Mouse (Mus musculus): ENCODE results near the gene Plin2. TPM values are rescaled to one million over a fixed set of nuclear protein-coding genes. Genes with fewer than 3 reads are reported as not detected.

Gene Plin2
- 129 and 134 TPM in 2 replicates for polyA plus RNA-seq (2016; fragmentation: Nextera tagmentation; extraction: Ambion mirVana)

DNA sequence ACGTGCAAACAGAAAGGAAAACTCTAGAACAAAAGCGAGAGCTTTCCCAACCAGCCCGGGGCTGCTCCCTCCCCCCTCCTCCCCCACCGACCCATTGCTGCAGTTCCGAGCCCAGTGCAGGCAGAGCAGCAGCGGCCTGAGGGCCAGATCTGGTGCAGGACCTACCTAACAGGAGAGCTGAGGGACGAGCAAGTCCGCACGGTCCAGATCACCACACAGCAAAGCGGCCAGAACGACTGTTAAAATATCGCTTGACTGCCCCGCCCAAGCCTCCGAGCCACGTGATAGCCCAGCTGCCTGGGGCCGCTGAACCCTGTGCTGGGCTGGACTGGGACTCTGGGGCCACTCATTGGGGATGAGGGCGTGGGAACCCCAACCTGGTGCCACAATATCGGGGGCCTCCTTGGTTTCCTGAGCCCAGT is at the start of gene Plin2:
Gene Plin2, minus strand, starts transcription at position 281 of the 422 bp plus-strand sequence.
- WGBS (ENCODE audit: insufficient replicate concordance) = under 1% methylated on average over 18 of the region's 18 CpGs
- ATAC-seq = peak; percentile 84
- H3K36me3 ChIP-seq = peaks cover 36% of the 10 kb centered on the region
- no peaks in the 10 kb centered on the region for H3K27me3 ChIP-seq (replicated peaks)
- H3K4me3 ChIP-seq = peak within 1 kb of the TSS; percentile 95
- no peaks in the 10 kb centered on the region for H3K9me3 ChIP-seq (replicated peaks)
- peak within 1 kb of the TSS; percentile 94 for H3K27ac ChIP-seq
- H3K9ac ChIP-seq = peak within 1 kb of the TSS; percentile 91
- peak within 1 kb of the TSS; percentile 85 for H3K4me2 ChIP-seq
- peaks cover 90% of the 10 kb centered on the region for H3K4me1 ChIP-seq

DNA sequence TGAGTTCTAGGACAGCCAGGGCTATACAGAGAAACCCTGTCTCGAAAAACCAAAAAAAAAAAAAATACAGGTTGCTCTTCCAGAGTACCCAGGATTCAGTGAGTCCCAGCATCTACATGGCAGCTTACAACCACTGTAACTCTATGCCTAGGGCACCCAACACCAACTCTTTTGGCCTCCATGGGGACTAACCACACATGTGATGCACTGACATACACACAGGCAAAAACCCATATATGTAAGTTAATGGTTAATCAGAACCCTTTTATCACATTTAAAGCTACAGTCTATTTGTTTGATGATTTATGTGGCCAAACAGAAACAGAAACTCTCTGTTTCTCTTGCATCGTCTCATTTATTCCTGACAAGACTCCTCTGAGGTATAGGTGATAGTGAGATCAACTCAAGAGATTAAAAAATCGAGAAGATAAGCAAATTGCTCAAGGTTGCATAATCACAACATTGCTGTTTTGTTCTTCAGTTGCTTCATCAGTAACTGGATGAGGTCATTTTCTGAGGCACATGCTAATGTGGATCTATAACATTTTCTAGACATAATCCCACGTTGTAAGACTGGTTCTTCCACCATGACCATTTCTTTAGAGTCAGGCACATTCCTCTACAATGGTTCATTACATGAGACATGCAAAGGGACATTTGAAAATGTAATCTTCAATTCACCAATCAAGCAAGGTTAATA is 49.2 kb upstream of the Plin2 start:
- no peak for ATAC-seq

DNA sequence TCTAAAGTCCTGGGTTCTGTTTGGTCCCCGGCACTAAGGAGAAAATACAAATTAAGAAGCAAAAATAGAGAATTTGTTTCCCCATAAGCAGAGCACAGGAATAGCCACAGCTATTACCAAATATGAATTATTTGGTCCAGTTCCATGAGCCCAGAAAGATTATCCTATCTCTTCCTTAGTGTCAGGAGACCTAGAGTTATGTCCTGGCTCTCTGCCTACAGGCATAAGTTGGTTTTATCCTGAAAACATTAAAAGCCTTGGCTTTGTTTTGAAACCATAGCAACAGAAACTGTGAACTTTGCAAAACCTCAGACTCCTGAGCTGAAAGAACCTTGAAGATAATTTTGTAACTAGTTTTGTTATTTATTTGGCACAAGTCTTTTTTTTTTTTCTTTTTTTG is 47.3 kb upstream of the Plin2 start:
- Histone ChIP-seq H3K9ac (no peak overlapping the region), H3K4me1 (no peaks in the 10 kb centered on the region), H3K27me3 (replicated peaks) (no peaks in the 10 kb centered on the region), H3K27ac (no peak overlapping the region), H3K9me3 (replicated peaks) (no peaks in the 10 kb centered on the region), H3K4me3 (no peak overlapping the region), H3K4me2 (no peak overlapping the region), H3K36me3 (no peaks in the 10 kb centered on the region)
- no peak for ATAC-seq
- 73% methylated on average over 1 of the region's 1 CpGs for WGBS (ENCODE audit: insufficient replicate concordance)

More for the DNA sequence above, 49.2 kb upstream of the Plin2 start:
- H3K9me3 ChIP-seq (replicated peaks) = no peaks in the 10 kb centered on the region
- no peak overlapping the region for H3K27ac ChIP-seq
- H3K9ac ChIP-seq = no peak overlapping the region
- 55% methylated on average over 4 of the region's 4 CpGs for WGBS (ENCODE audit: insufficient replicate concordance)
- no peaks in the 10 kb centered on the region for H3K27me3 ChIP-seq (replicated peaks)
- no peaks in the 10 kb centered on the region for H3K4me1 ChIP-seq
- H3K4me3 ChIP-seq = no peak overlapping the region
- no peak overlapping the region for H3K4me2 ChIP-seq
- no peaks in the 10 kb centered on the region for H3K36me3 ChIP-seq

DNA sequence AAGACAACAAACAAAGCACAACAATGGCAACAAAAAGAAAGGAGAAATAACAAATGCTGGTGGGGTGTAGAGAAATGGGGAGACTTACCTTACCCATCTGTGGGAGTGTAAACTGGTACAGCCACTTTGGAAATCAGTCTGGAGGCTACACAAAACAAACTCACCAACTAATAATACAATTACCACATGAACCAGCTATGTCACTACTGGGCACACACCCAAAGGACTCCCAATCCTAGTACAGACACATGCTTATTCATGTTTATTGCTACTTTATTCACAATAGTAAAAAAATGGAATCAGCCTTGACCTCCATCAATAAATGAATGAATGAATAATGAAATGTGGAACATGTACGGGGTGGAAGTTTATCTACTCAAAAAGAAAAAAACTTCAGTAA is 45.5 kb upstream of the Plin2 start:
- H3K9me3 ChIP-seq (replicated peaks) = no peaks in the 10 kb centered on the region
- no peaks in the 10 kb centered on the region for H3K27me3 ChIP-seq (replicated peaks)
- H3K4me2 ChIP-seq = no peak overlapping the region
- H3K4me1 ChIP-seq = no peaks in the 10 kb centered on the region
- H3K4me3 ChIP-seq = no peak overlapping the region
- no peak for ATAC-seq
- 67% methylated on average over 1 of the region's 1 CpGs for WGBS (ENCODE audit: insufficient replicate concordance)
- H3K9ac ChIP-seq = no peak overlapping the region
- no peak overlapping the region for H3K27ac ChIP-seq
- no peaks in the 10 kb centered on the region for H3K36me3 ChIP-seq

DNA sequence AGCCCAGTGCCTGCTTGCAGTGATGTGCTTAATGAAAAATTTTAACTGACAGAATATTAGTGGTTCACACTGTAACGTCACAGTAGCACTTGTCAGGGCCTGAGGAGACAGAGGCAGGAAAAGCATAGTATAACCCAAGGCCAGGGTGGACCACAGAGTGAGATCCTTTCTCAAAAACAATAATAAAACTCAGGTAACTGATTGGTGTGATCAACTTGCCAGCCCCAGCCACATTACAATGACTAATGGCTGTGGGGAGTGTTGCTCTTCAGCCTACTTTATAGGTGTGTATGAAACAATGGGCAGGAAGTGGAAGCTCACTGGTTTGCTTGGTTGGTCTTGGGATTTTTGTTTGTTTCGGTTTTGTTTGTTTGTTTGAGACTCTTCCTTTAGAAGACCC is 43.7 kb upstream of the Plin2 start:
- Histone ChIP-seq H3K4me1 (no peaks in the 10 kb centered on the region), H3K4me2 (no peak overlapping the region), H3K27ac (no peak overlapping the region), H3K4me3 (no peak overlapping the region), H3K27me3 (replicated peaks) (no peaks in the 10 kb centered on the region), H3K36me3 (no peaks in the 10 kb centered on the region), H3K9ac (no peak overlapping the region), H3K9me3 (replicated peaks) (no peaks in the 10 kb centered on the region)
- ATAC-seq = no peak
- 66% methylated on average over 2 of the region's 2 CpGs for WGBS (ENCODE audit: insufficient replicate concordance)

DNA sequence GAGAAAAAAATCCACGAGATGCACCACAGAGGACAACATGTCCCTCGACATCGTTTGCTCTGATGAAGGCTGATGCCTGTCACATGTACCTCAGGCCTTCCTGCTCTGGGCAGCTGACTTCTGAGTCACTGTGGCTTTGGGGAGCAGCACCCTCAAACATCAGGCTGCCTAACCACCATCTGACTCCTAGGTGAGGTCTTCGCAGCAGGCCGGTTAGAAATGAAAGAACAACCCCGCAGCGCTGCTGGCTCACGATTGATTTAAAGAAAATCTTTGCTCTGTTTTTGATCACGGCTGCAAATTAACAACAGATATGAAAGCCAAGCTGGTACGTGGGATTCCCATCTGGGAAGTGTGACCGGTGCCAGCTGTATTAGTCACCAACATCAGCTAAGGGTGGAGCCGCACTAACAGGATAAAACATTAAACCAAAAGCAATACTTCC is 42.9 kb upstream of the Plin2 start:
- no peak overlapping the region for H3K9ac ChIP-seq
- H3K4me1 ChIP-seq = no peaks in the 10 kb centered on the region
- no peak overlapping the region for H3K27ac ChIP-seq
- ATAC-seq = no peak
- no peak overlapping the region for H3K4me3 ChIP-seq
- no peak overlapping the region for H3K4me2 ChIP-seq
- no peaks in the 10 kb centered on the region for H3K36me3 ChIP-seq
- 79% methylated on average over 12 of the region's 12 CpGs for WGBS (ENCODE audit: insufficient replicate concordance)
- H3K9me3 ChIP-seq (replicated peaks) = no peaks in the 10 kb centered on the region
- no peaks in the 10 kb centered on the region for H3K27me3 ChIP-seq (replicated peaks)

DNA sequence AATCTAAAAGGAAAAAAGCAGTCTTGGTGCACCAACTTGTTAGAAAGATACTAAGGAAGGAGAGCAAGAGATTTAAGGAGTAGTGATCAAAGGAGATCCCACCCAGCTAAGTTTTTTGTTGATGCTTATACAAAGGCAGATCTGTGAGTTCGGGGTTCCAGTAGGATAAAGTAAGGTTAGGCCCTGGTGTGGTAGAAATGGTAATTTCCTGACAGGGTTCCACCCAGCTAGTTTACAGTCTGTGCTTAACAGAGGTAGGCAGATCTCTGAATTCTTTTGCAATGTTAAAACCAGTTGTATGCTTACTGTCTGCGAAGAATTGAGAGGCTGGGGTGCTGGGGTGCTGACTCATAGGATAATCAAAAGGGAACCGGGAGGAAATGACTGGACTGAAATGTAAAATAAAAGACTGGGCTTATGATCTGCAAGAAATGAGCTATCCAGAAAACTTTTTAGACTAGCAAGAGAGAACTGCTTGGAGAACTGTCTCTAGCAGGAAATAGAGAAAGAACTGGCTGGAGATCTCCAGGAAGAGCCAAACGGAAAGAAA is 40.9 kb upstream of the Plin2 start:
- Histone ChIP-seq H3K4me1 (no peaks in the 10 kb centered on the region), H3K4me3 (no peak overlapping the region), H3K4me2 (no peak overlapping the region), H3K27ac (no peak overlapping the region), H3K27me3 (replicated peaks) (no peaks in the 10 kb centered on the region), H3K9me3 (replicated peaks) (no peaks in the 10 kb centered on the region), H3K9ac (no peak overlapping the region), H3K36me3 (no peaks in the 10 kb centered on the region)
- 63% methylated on average over 4 of the region's 4 CpGs for WGBS (ENCODE audit: insufficient replicate concordance)
- ATAC-seq = no peak

DNA sequence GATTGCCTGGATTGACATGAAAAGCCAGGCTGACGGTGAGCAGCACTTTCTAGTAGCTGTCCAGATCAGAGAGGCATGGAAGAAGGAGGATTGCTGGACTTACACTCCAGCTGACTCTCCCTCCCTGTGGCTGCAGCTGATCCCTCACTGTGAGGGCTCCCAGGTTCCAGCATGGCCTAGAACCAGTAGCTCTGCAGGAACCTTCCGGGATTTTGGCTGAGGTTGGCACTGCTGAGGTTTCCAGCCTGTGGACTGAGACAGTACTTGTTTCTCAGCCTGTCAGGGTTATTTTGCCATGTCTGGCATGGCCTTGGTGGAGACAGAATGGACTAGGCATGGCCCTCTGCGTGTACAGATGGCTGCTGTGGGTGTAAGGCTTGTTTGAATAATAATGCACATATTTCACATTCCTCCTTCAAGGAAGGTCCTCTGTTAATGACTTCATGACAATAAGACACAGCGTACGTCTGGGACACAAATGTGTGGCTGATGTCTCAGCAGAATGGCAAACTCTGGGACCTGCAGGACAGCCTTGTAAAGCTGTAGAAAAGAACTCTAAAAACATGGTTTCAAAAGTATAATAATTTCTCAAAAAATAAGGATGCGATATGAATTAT is 40.3 kb upstream of the Plin2 start:
- ATAC-seq = no peak
- 77% methylated on average over 6 of the region's 6 CpGs for WGBS (ENCODE audit: insufficient replicate concordance)
- Histone ChIP-seq H3K9me3 (replicated peaks) (no peaks in the 10 kb centered on the region), H3K36me3 (no peaks in the 10 kb centered on the region), H3K4me1 (no peaks in the 10 kb centered on the region), H3K27ac (no peak overlapping the region), H3K9ac (no peak overlapping the region), H3K27me3 (replicated peaks) (no peaks in the 10 kb centered on the region), H3K4me2 (no peak overlapping the region), H3K4me3 (no peak overlapping the region)

DNA sequence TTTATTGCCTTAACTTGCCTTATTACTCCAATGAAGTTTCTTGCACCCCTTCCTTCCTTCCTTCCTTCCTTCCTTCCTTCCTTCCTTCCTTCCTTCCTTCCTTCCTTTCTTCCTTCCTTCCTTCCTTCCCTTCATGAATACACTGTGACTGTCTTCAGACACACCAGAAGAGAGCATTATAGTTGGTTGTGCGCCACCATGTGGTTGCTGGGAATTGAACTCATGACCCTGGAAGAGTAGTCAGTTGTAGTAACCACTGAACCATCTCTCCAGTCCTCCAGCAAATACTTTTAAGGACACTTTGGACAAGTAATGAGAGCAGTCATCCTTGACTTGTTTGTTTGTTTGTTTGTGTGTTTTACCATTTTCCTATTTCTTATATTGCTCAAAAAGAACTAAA is 38.9 kb upstream of the Plin2 start:
- Histone ChIP-seq H3K27me3 (replicated peaks) (no peaks in the 10 kb centered on the region), H3K4me1 (no peaks in the 10 kb centered on the region), H3K27ac (no peak overlapping the region), H3K9me3 (replicated peaks) (no peaks in the 10 kb centered on the region), H3K36me3 (no peaks in the 10 kb centered on the region), H3K4me2 (no peak overlapping the region), H3K9ac (no peak overlapping the region), H3K4me3 (no peak overlapping the region)
- no peak for ATAC-seq
- WGBS (ENCODE audit: insufficient replicate concordance) = 42% methylated on average over 1 of the region's 1 CpGs

DNA sequence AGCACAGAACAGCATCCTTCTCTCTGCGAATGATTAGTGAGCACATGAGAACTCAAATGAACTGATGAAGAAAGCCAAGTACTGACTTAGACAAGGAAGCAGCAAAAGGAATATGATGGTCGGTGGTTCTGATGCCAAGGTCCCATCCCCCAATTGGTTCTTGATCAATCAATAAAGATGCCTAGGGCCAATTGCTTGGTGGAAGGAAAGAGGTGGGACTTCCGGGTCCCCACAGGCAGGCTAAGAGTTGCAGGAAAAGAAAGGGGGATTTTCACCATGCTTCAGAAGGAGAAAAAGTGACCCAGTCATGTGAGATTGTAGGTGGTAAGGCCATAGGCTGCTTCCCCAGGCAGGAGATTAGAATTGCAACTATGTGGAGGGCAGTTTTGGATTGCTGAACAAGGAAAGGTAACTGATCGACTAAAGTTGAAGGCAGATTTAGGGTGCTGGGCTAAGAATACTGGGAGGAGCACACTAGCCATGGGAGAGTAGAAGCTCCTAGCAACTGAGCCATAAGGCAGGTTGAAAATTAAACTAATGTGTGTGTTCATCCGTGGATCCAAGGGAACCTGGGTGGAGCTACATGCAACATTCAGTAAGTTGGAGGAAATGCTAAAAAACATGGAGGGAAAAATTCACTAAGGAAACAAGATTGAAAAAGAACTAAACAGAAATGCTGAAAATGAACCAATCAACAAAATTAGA is 29.5 kb upstream of the Plin2 start:
- Histone ChIP-seq H3K36me3 (no peaks in the 10 kb centered on the region), H3K27me3 (replicated peaks) (no peaks in the 10 kb centered on the region), H3K9ac (no peak overlapping the region), H3K27ac (no peak overlapping the region), H3K9me3 (replicated peaks) (no peaks in the 10 kb centered on the region), H3K4me3 (no peak overlapping the region), H3K4me2 (no peak overlapping the region), H3K4me1 (no peaks in the 10 kb centered on the region)
- no peak for ATAC-seq
- 59% methylated on average over 5 of the region's 5 CpGs for WGBS (ENCODE audit: insufficient replicate concordance)

DNA sequence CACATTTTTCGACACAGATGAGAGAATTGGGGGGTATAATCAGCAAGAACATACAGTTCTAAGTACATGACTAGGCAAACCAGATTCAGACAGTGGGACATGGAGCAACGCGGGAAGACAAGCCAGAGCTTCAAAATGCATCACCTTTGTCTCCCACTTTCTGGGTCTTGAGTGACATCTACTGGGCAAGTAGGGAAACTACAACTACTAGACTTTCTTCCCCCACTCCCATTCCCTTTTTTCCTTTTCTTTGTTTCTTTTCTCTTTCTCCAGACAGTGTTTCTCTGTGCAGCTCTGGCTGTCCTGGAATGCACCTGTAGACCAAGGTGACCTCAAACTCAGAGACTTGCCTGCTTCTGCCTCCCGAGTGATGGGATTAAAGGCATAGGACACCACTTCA is 27.0 kb upstream of the Plin2 start:
- Histone ChIP-seq H3K4me1 (no peaks in the 10 kb centered on the region), H3K27ac (no peak overlapping the region), H3K9ac (no peak overlapping the region), H3K4me3 (no peak overlapping the region), H3K27me3 (replicated peaks) (no peaks in the 10 kb centered on the region), H3K4me2 (no peak overlapping the region), H3K9me3 (replicated peaks) (no peaks in the 10 kb centered on the region), H3K36me3 (no peaks in the 10 kb centered on the region)
- 6% methylated on average over 4 of the region's 4 CpGs for WGBS (ENCODE audit: insufficient replicate concordance)
- ATAC-seq = peak; percentile 61; the same call in 1 of the 2 replicates

DNA sequence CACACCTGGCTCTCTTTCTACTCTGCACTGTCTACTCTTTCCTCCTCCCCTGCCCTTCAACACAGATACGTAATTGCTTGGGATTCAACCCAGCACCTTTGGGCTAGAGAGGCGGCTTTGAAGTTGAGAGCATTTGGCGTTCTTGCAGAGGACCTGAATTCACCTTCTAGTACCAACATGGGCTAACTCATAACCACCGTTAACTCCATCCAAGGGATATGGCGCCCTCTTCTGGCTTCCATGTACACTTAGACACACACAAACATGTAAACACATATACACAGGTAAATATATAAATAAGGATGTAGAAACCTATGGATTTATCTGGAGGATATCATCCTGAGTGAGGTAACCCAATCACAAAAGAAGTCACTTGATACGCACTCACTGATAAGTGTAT is 25.2 kb upstream of the Plin2 start:
- no peak for ATAC-seq
- H3K4me2 ChIP-seq = no peak overlapping the region
- WGBS (ENCODE audit: insufficient replicate concordance) = 33% methylated on average over 6 of the region's 6 CpGs

More for the DNA sequence above, 25.2 kb upstream of the Plin2 start:
- Histone ChIP-seq H3K9ac (no peak overlapping the region), H3K4me3 (no peak overlapping the region), H3K27me3 (replicated peaks) (0 out of 2 replicates have a peak, but pooled peaks cover 3% of the 10 kb centered on the region), H3K36me3 (no peaks in the 10 kb centered on the region), H3K4me1 (peaks cover 10% of the 10 kb centered on the region), H3K27ac (no peak overlapping the region), H3K9me3 (replicated peaks) (no peaks in the 10 kb centered on the region)
